Mouse (Mus musculus) liver, postnatal 0 days (tissue): ENCODE results near the gene Timm50.
A peak's percentile ranks its signal among the peaks of the same experiment; 100 is the strongest.

Experiments used
- CTCF ChIP-seq: sonication (generic); IDR thresholded peaks from 2 replicates; pipeline ENCODE4 v1.5.1; 2016; ENCODE audit warnings: antibody characterized with exemption, low read depth
- EP300 ChIP-seq: IDR thresholded peaks from 2 replicates; pipeline ENCODE4 v1.6.1; 2016; ENCODE audit warnings: antibody characterized with exemption, low read depth, mild to moderate bottlenecking

DNA sequence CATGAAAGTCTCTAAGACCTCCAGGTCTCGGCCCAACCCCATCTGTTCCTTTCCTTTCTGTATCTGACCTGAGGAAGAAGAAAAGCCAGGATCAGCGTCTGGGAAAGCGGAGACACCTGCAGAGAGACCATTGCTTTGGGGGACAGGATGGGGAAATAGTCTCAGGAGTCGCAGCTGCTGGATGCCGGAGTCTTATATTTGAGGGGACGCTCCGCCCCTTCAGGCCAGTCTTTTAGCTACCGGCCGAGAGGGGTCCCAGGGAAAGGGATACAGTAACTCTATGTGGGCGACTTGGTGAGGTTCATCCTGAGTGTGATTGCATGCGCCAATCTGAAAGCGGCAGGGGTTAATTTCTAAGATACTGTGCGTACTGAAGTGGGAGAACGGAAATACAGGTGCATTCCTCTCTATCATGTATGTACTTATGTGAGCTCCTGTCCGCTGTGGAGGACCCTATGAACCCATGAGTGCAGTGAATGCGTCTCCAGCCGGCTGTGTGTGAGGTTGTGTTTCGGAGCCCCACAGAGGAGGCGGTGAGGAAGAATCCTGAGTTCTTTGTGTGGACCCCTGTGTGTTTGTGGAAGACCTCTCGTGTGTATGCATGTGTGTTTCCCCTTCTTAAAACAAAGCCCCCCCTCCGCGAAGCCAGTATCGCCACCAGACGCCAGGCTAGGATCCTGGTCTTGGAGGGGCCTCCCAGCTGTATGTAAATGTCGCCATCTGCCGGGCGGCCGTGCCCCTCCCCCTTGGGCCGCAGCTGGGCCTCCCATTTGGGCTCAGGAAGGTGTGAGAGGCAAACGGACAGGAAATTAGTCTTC is 10.0 kb downstream of the Timm50 start, which contains the start of gene Dll3:
- TF ChIP-seq CTCF: peak; percentile 73
- TF ChIP-seq EP300: no peak
